In the genomic region with DNA sequence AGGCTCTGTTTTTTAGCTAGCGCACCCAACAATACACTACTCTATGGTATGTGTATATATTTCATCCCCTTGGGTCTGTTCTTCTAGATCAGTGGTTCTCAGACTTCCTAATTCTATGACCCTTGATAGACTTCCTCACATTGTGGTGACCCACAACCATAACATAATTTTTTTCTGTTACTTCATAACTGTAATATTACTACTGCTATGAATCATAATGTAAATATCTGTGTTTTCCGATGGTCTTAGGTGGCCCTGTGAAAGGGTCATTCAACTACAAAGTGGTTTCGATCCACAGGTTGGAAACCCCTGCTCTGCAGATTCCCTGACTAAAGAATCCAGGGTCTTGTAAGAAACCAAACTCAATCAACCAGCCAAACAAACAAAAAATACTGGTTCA, we compare ENCODE assay signal across 1 mouse cellular context.
TF ChIP-seq lines count a peak whose summit lies in the region.

No protein-coding gene starts in this region.

TF ChIP-seq in CH12.LX, 34 proteins besides CTCF, POLR2A, EP300 and RAD21 (continued from another document):
- no peak for TF ChIP-seq ELF1 (IDR thresholded peaks at IDR 0.05; ENCODE audit: low read depth, low read length)
- no peak for TF ChIP-seq NELFE (IDR thresholded peaks at IDR 0.05; ENCODE audit: low read depth, low read length)
- TF ChIP-seq JUND (conservative IDR thresholded peaks at IDR 0.05; ENCODE audit: low read depth, low read length) = peak; percentile 28; the same call in 1 of the 2 replicates
- TF ChIP-seq MAFK (IDR thresholded peaks at IDR 0.05; ENCODE audit: insufficient replicate concordance, low read length) = peak; percentile 39; the same call in 1 of the 2 replicates
- no peak for TF ChIP-seq SMC3 (IDR thresholded peaks at IDR 0.05; ENCODE audit: low read depth, low read length)
- TF ChIP-seq ZNF384 (IDR thresholded peaks at IDR 0.05; ENCODE audit: low read depth, low read length) = peak; percentile 29; the same call in 1 of the 2 replicates
- peak; percentile 47; the same call in 1 of the 2 replicates for TF ChIP-seq CHD2 (IDR thresholded peaks at IDR 0.05; ENCODE audit: low read length)
- no peak for TF ChIP-seq ZC3H11A (IDR thresholded peaks at IDR 0.05; ENCODE audit: low read depth, low read length)
- no peak for TF ChIP-seq POLR2AphosphoS2 (IDR thresholded peaks at IDR 0.05; ENCODE audit: low read depth, low read length)
- peak; percentile 72 for TF ChIP-seq IRF4 (IDR thresholded peaks at IDR 0.05; ENCODE audit: low read depth, low read length)
- no peak for TF ChIP-seq CHD1 (IDR thresholded peaks at IDR 0.05; ENCODE audit: low read depth, low read length)
